Comparison of ENCODE assay signal across 13 mouse cellular contexts in the genomic region with DNA sequence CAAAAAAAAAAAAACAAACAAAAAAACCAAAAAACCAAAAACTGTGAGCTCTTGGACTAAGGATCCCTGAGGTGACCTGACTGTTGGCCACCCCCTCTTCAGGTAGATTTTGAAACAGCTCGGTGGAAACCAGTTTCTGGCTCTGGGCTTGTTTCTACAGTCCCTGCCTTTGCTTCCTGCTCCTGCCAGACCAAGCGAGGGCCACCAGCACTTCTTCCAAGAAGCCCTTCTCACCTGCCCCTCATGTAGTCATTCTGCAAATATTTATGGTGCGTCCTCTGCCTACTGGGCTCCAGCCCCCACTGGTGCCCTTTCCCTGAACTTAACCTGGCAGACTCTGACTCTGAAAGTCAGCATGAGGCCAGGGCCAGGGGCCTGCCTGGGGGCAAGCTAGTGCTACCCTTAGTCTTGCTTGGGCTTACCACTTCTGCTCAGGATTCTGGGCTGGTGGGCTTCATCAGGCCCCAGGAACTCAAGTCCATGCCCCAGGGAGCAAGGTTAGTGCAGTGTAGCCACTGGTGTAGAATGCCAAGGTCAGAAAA. TPM values are rescaled to one million over a fixed set of nuclear protein-coding genes. Genes with fewer than 3 reads are reported as not detected.
DNase-seq lines count a peak whose midpoint lies in the region; ATAC-seq lines count a peak whose summit lies in the region.
"Had no signal": no experiment of that assay in that cellular context is flagged by ENCODE, and none has a peak within 500 bp of the region (broad histone marks: within the 10 kb centered on the region; RNA-seq: fewer than 3 reads in every experiment).

No protein-coding gene starts in this region.

- H3K9me3 ChIP-seq in forebrain, embryonic 13.5 days (replicated peaks), result no peaks in the 10 kb centered on the region
- no peaks in the 10 kb centered on the region for H3K9me3 ChIP-seq in forebrain, embryonic 10.5 days
- H3K9me3 ChIP-seq in hindbrain, embryonic 15.5 days, result no peaks in the 10 kb centered on the region
- no peaks in the 10 kb centered on the region for H3K9me3 ChIP-seq in hindbrain, embryonic 11.5 days (ENCODE audit: control insufficient read depth, low read length)
- no peaks in the 10 kb centered on the region for H3K9me3 ChIP-seq in midbrain, embryonic 16.5 days (replicated peaks; ENCODE audit: control insufficient read depth, low read length, poor library complexity, severe bottlenecking)
- H3K9me3 ChIP-seq: embryonic facial prominence, embryonic 15.5 days had no signal

- peaks cover 28% of the 10 kb centered on the region for H3K4me1 ChIP-seq in forebrain, embryonic 13.5 days
- peaks cover 34% of the 10 kb centered on the region for H3K4me1 ChIP-seq in forebrain, embryonic 10.5 days
- H3K4me1 ChIP-seq in hindbrain, embryonic 15.5 days (replicated peaks), result peaks cover 60% of the 10 kb centered on the region
- H3K4me1 ChIP-seq in hindbrain, embryonic 11.5 days (replicated peaks; ENCODE audit: control insufficient read depth, insufficient read depth, low read length), result peaks cover 5% of the 10 kb centered on the region; the same call in 1 of the 2 replicates
- peaks cover 45% of the 10 kb centered on the region for H3K4me1 ChIP-seq in midbrain, embryonic 16.5 days (ENCODE audit: control insufficient read depth, insufficient read depth, low read length)

- no peak overlapping the region for H3K9ac ChIP-seq in forebrain, embryonic 13.5 days
- H3K9ac ChIP-seq in hindbrain, embryonic 15.5 days, result no peak overlapping the region
- H3K9ac ChIP-seq in hindbrain, embryonic 11.5 days (ENCODE audit: low read depth, low read length), result no peak overlapping the region
- H3K9ac ChIP-seq in midbrain, embryonic 16.5 days (ENCODE audit: low read depth, low read length), result no peak overlapping the region
- H3K9ac ChIP-seq: embryonic facial prominence, embryonic 15.5 days; liver, embryonic 14.5 days had no signal

- peaks cover 15% of the 10 kb centered on the region for H3K27me3 ChIP-seq in forebrain, embryonic 13.5 days
- peaks cover 70% of the 10 kb centered on the region for H3K27me3 ChIP-seq in forebrain, embryonic 10.5 days (ENCODE audit: poor library complexity, severe bottlenecking)
- H3K27me3 ChIP-seq in hindbrain, embryonic 15.5 days, result no peaks in the 10 kb centered on the region
- H3K27me3 ChIP-seq in hindbrain, embryonic 11.5 days (ENCODE audit: control insufficient read depth, insufficient read depth, low read length), result peaks cover 20% of the 10 kb centered on the region
- no peaks in the 10 kb centered on the region for H3K27me3 ChIP-seq in midbrain, embryonic 16.5 days (ENCODE audit: control insufficient read depth, insufficient read depth, low read depth, low read length)

- WGBS in forebrain, embryonic 13.5 days, result 78% methylated on average over 3 of the region's 3 CpGs
- WGBS in forebrain, embryonic 10.5 days, result 63% methylated on average over 3 of the region's 3 CpGs
- WGBS in hindbrain, embryonic 15.5 days, result 76% methylated on average over 3 of the region's 3 CpGs
- WGBS in hindbrain, embryonic 11.5 days, result 80% methylated on average over 3 of the region's 3 CpGs
- WGBS in midbrain, embryonic 16.5 days, result 82% methylated on average over 3 of the region's 3 CpGs

- H3K4me3 ChIP-seq in forebrain, embryonic 13.5 days, result no peak overlapping the region
- no peak overlapping the region for H3K4me3 ChIP-seq in forebrain, embryonic 10.5 days
- peak overlapping the region; percentile 49; the same call in 1 of the 2 replicates for H3K4me3 ChIP-seq in hindbrain, embryonic 15.5 days
- H3K4me3 ChIP-seq in hindbrain, embryonic 11.5 days (ENCODE audit: low read depth, low read length), result no peak overlapping the region
- peak overlapping the region; percentile 47 for H3K4me3 ChIP-seq in midbrain, embryonic 16.5 days (ENCODE audit: low read depth, low read length)
- H3K4me3 ChIP-seq: embryonic facial prominence, embryonic 15.5 days had no signal

- no peak overlapping the region for H3K27ac ChIP-seq in forebrain, embryonic 13.5 days
- no peak overlapping the region for H3K27ac ChIP-seq in forebrain, embryonic 10.5 days
- H3K27ac ChIP-seq in hindbrain, embryonic 15.5 days (replicated peaks), result no peak overlapping the region
- H3K27ac ChIP-seq in hindbrain, embryonic 11.5 days (ENCODE audit: low read depth, low read length), result no peak overlapping the region
- no peak overlapping the region for H3K27ac ChIP-seq in midbrain, embryonic 16.5 days (ENCODE audit: low read length)
- H3K27ac ChIP-seq: liver, embryonic 14.5 days had no signal

- no peak for DNase-seq in forebrain, embryonic 10.5 days (ENCODE audit: extremely low spot score, low spot score)
- DNase-seq in hindbrain, embryonic 11.5 days (ENCODE audit: low spot score), result no peak
- DNase-seq in lung, postnatal 36 days, result peak; percentile 50
- DNase-seq in lung, postnatal 14 days, result no peak
- DNase-seq in cerebellum, postnatal 14 days, result no peak
- DNase-seq: B cell, adult 2 months; heart, postnatal 10 days; thymus, postnatal 14 days had no signal

- ATAC-seq in forebrain, embryonic 13.5 days, result no peak
- ATAC-seq in hindbrain, embryonic 15.5 days (ENCODE audit: low FRiP score, low read depth), result no peak
- no peak for ATAC-seq in hindbrain, embryonic 11.5 days (ENCODE audit: low FRiP score)
- ATAC-seq in midbrain, embryonic 16.5 days, result no peak

- peak overlapping the region; percentile 16; the same call in 1 of the 2 replicates for H3K4me2 ChIP-seq in forebrain, embryonic 13.5 days
- H3K4me2 ChIP-seq in hindbrain, embryonic 15.5 days, result peak overlapping the region; percentile 67
- H3K4me2 ChIP-seq in hindbrain, embryonic 11.5 days (replicated peaks; ENCODE audit: low read depth, low read length), result no peak overlapping the region
- peak overlapping the region; percentile 66 for H3K4me2 ChIP-seq in midbrain, embryonic 16.5 days (ENCODE audit: low read length)
- H3K4me2 ChIP-seq: embryonic facial prominence, embryonic 15.5 days had no signal

- no peaks in the 10 kb centered on the region for H3K36me3 ChIP-seq in forebrain, embryonic 13.5 days (ENCODE audit: poor library complexity, severe bottlenecking)
- H3K36me3 ChIP-seq in forebrain, embryonic 10.5 days (replicated peaks), result no peaks in the 10 kb centered on the region
- H3K36me3 ChIP-seq in hindbrain, embryonic 15.5 days, result no peaks in the 10 kb centered on the region
- no peaks in the 10 kb centered on the region for H3K36me3 ChIP-seq in hindbrain, embryonic 11.5 days (ENCODE audit: control insufficient read depth, insufficient read depth, low read length)
- H3K36me3 ChIP-seq in midbrain, embryonic 16.5 days (ENCODE audit: control insufficient read depth, insufficient read depth, low read length), result peaks cover 3% of the 10 kb centered on the region; the same call in 1 of the 2 replicates
- H3K36me3 ChIP-seq: embryonic facial prominence, embryonic 15.5 days had no signal

RNA-seq across cellular contexts. Expression of a gene that starts 1.9 kb away (rescaled TPM):
- 9.0 and 12.6 TPM in 2 replicates for polyA plus RNA-seq in forebrain, embryonic 13.5 days (2015; fragmentation: Nextera tagmentation; extraction: Ambion mirVana)
- 0.52 and 1.6 TPM in 2 replicates for polyA plus RNA-seq in forebrain, embryonic 10.5 days (2016; fragmentation: Nextera tagmentation; extraction: Ambion mirVana)
- polyA plus RNA-seq in hindbrain, embryonic 15.5 days (2015; fragmentation: Nextera tagmentation; extraction: Ambion mirVana), result 46.9 and 48.6 TPM in 2 replicates
- 1.5 and 2.0 TPM in 2 replicates for polyA plus RNA-seq in hindbrain, embryonic 11.5 days (2014; fragmentation: Nextera tagmentation; extraction: Ambion mirVana)
- 62.7 and 65.5 TPM in 2 replicates for polyA plus RNA-seq in midbrain, embryonic 16.5 days (2015; fragmentation: Nextera tagmentation; extraction: Ambion mirVana)

RNA-seq across cellular contexts. Expression of a gene that starts 38.7 kb away (rescaled TPM):
- 0.06 and 0.17 TPM in 2 replicates for polyA plus RNA-seq in forebrain, embryonic 13.5 days (2015; fragmentation: Nextera tagmentation; extraction: Ambion mirVana)
- not detected in 2 replicates for polyA plus RNA-seq in forebrain, embryonic 10.5 days (2016; fragmentation: Nextera tagmentation; extraction: Ambion mirVana)
- 0.05 TPM in 1 of 2 replicates, not detected in the other for polyA plus RNA-seq in hindbrain, embryonic 15.5 days (2015; fragmentation: Nextera tagmentation; extraction: Ambion mirVana)
- polyA plus RNA-seq in hindbrain, embryonic 11.5 days (2014; fragmentation: Nextera tagmentation; extraction: Ambion mirVana), result not detected in 2 replicates
- polyA plus RNA-seq in midbrain, embryonic 16.5 days (2015; fragmentation: Nextera tagmentation; extraction: Ambion mirVana), result not detected in 2 replicates

Comparison
In these comparisons a context has a peak if more than half of its experiments do, and no peak if none do; other contexts are left out.
1. H3K4me3 ChIP-seq: peak in hindbrain, embryonic 15.5 days (single experiment) and midbrain, embryonic 16.5 days (single experiment); none in forebrain, embryonic 13.5 days (single experiment), forebrain, embryonic 10.5 days (single experiment) and hindbrain, embryonic 11.5 days (single experiment).